Mouse (Mus musculus) small intestine, adult 2 months (tissue): ENCODE measurements at regions not wholly inside any gene's neighbourhood (a gene's known extent, or its start where the extent isn't known, plus 50 kb on each side); places are given as distances from the start of the nearest gene placed in this dataset.

Experiments
- H3K27ac ChIP-seq: fragments of 200-500 bp; 2 replicates; pipeline ENCODE4 v1.5.1; 2012; ENCODE audit warnings: low read depth, low read length, control low read depth, inconsistent platforms; ENCODE audit not compliant: insufficient read depth
- H3K27me3 ChIP-seq: fragments of 200-500 bp; 2 replicates; pipeline ENCODE4 v1.6.1; 2012; ENCODE audit warnings: mild to moderate bottlenecking, moderate library complexity, low read length, inconsistent platforms; ENCODE audit not compliant: control insufficient read depth, insufficient read depth
- H3K36me3 ChIP-seq: fragments of 200-500 bp; 2 replicates; pipeline ENCODE4 v1.6.1; 2012; ENCODE audit warnings: mild to moderate bottlenecking, low read length, control low read depth, inconsistent platforms; ENCODE audit not compliant: control insufficient read depth, insufficient read depth
- H3K4me1 ChIP-seq: fragments of 200-500 bp; 2 replicates; pipeline ENCODE4 v1.6.1; 2012; ENCODE audit warnings: low read length, inconsistent platforms, mixed read lengths; ENCODE audit not compliant: control insufficient read depth, insufficient read depth, insufficient read length
- H3K4me3 ChIP-seq: fragments of 200-500 bp; 2 replicates; pipeline ENCODE4 v1.5.1; 2012; ENCODE audit warnings: low read depth, mild to moderate bottlenecking, control low read depth, inconsistent platforms, low read length, moderate library complexity
- CTCF ChIP-seq: fragments of 200-500 bp; IDR thresholded peaks from 2 replicates; pipeline ENCODE4 v1.5.1; 2012; ENCODE audit warnings: low read depth, mild to moderate bottlenecking, control low read depth, inconsistent platforms, low read length, moderate library complexity, mixed read lengths; ENCODE audit not compliant: insufficient replicate concordance, insufficient read length; ENCODE audit errors: extremely low read depth
- POLR2A ChIP-seq: fragments of 200-500 bp; IDR thresholded peaks from 2 replicates; pipeline ENCODE4 v1.6.1; 2012; ENCODE audit warnings: low read depth, mild to moderate bottlenecking, control low read depth, inconsistent platforms, low read length, moderate library complexity
- WGBS: fragments of 180-500 bp; shearing (Covaris S2); methylation state at CpG from one replicate; pipeline ENCODE4 v1.1.7; 2018; 5-methylcytosine and 5-hydroxymethylcytosine counted together

GRCm38 (mm10) chr2:61213951-61214350, 251.0 kb upstream of the Rbms1 start:
- TF ChIP-seq CTCF (no peak), POLR2A (no peak)
- Histone ChIP-seq H3K27me3 (no peaks in the 10 kb centered on the region), H3K4me1 (no peaks in the 10 kb centered on the region), H3K36me3 (no peaks in the 10 kb centered on the region), H3K4me3 (no peak overlapping the region), H3K27ac (no peak overlapping the region)
- 88% methylated on average over 1 of the region's 1 CpGs for WGBS

GRCm38 (mm10) chr2:61201387-61201786, 238.4 kb upstream of the Rbms1 start:
- Histone ChIP-seq H3K4me3 (no peak overlapping the region), H3K27me3 (no peaks in the 10 kb centered on the region), H3K27ac (no peak overlapping the region), H3K36me3 (no peaks in the 10 kb centered on the region), H3K4me1 (no peaks in the 10 kb centered on the region)
- no peak for TF ChIP-seq CTCF
- no peak for TF ChIP-seq POLR2A

DNA sequence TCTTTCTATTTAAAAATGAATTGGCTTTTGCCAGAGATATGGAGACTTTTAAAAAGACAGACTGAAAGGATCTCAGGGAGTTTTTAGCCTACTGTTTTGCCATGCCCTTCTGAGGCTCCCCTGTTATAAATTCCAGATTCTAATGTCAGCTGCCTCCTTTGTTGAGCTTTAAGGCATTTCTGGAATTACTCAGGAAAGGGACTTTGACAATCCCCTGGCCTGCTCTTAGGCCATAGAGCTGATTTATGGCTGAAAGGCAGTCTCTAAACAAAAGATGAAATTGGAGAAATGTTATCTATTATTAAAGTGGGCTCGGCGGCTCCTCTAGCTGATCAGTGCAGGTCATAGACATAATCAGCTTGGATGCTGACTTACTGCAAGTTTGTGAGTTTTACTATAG, 231.0 kb upstream of the Rbms1 start:
- no peak for TF ChIP-seq POLR2A
- TF ChIP-seq CTCF = no peak
- Histone ChIP-seq H3K27ac (no peak overlapping the region), H3K4me1 (no peaks in the 10 kb centered on the region), H3K27me3 (no peaks in the 10 kb centered on the region), H3K4me3 (no peak overlapping the region), H3K36me3 (no peaks in the 10 kb centered on the region)
- WGBS = 50% methylated on average over 2 of the region's 2 CpGs

DNA sequence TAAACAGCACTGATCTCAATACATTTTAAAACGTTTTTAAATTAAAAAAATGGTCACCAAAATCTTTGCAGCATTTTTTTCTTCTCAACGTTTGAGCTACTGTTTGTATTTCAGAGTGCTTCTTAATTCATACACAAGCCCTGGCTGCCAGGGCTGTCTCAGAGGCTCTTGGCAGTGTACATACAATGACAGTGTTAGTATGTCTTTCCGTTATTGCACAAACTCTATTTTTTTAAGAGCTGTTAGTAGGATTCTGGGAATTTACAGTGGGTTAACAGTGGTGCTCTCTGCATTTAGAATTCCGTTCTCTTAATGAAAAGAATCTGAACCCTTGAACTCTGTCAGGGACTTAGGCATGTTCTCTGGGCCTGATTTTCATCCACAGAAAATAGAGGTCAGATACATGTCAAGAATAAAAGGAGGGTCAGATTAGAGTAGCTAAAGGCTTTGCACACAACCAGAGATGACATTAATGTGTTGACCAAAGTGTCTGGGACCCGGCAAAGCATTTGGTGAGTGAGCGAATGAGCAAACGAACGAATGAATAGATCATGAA, 219.5 kb upstream of the Rbms1 start:
- Histone ChIP-seq H3K36me3 (no peaks in the 10 kb centered on the region), H3K4me1 (no peaks in the 10 kb centered on the region), H3K27ac (no peak overlapping the region), H3K27me3 (no peaks in the 10 kb centered on the region), H3K4me3 (no peak overlapping the region)
- TF ChIP-seq CTCF = no peak
- TF ChIP-seq POLR2A = no peak
- 67% methylated on average over 8 of the region's 8 CpGs for WGBS

- TF ChIP-seq POLR2A (no peak), CTCF (no peak)
- Histone ChIP-seq H3K27me3 (no peaks in the 10 kb centered on the region), H3K36me3 (no peaks in the 10 kb centered on the region), H3K27ac (no peak overlapping the region), H3K4me3 (no peak overlapping the region), H3K4me1 (no peaks in the 10 kb centered on the region)
- 55% methylated on average over 2 of the region's 2 CpGs for WGBS
Measured at GRCm38 (mm10) chr2:61177801-61178200, 214.8 kb upstream of the Rbms1 start.

GRCm38 (mm10) chr2:61176807-61177206, 213.8 kb upstream of the Rbms1 start:
- Histone ChIP-seq H3K4me1 (no peaks in the 10 kb centered on the region), H3K4me3 (no peak overlapping the region), H3K27ac (no peak overlapping the region), H3K36me3 (no peaks in the 10 kb centered on the region), H3K27me3 (no peaks in the 10 kb centered on the region)
- TF ChIP-seq CTCF (no peak), POLR2A (no peak)
- WGBS = 64% methylated on average over 2 of the region's 2 CpGs

- H3K36me3 ChIP-seq = no peaks in the 10 kb centered on the region
- H3K4me3 ChIP-seq = no peak overlapping the region
- no peak overlapping the region for H3K27ac ChIP-seq
- TF ChIP-seq CTCF = no peak
- TF ChIP-seq POLR2A = no peak
- H3K4me1 ChIP-seq = no peaks in the 10 kb centered on the region
- 62% methylated on average over 2 of the region's 2 CpGs for WGBS
- no peaks in the 10 kb centered on the region for H3K27me3 ChIP-seq
Measured at GRCm38 (mm10) chr2:61173581-61173980, 210.6 kb upstream of the Rbms1 start.
